Mouse (Mus musculus) thymus, postnatal 4 days (tissue): Measurements from ENCODE around the gene Heg1.

Experiments
- DNase-seq: peaks from one replicate; pipeline ENCODE4 v3.0.0; 2021

The Heg1 gene

DNA sequence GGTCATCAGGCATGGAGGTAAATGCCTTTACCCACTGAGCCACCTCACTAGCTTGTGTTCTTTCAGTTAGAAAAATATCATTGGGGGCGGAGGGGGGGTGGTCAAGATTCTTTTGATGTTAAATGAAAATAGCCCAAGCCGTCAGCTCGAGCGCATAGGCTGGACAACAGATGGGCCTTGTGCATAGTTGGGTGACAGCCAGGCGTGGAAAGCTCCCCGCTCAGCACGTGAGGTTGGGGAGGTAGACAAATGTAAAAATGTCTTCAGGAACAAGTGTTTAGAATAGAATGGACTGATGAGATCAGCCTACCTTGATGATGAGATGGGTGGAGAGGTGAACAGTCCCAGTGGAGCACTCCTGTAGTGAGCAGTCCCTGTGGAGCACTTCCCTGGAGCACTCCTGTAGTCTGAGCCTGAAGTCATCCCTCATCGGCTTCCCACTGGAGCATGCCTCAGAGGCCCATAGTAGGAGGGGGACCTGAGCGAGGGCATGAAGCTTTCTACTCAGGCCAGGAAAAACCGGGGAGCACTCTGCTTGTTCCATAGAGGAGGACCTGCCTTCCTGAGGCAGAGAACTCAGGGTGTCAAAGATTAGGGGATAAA is 62.0 kb downstream of the Heg1 start:
- DNase-seq: no peak

DNA sequence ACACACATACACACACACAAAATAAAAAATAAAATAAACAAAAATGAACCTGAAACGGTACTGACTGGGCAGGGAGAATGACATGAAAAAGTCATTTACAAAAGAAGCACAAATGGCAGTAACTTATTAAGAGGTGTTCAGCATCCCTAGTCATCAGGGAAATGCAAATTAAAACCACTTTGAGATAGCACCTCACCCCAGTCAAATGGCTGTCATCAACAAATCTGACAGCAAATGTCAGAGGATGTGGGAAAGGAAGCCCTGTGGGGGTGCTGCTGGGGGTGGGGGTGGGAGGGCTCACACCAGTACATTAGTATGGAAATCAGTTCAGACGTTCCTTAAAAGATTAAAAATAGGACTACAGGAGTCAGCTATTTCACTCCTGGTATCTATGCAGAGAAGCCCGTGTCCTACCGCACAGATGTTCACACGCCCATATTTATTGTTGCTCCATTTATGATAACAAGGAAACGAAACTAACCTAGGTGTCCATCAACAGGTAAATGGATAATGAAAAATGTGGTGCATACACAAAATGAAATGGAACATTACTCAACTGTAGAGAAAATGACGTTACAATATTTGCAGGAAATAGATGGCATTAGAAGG is 63.3 kb downstream of the Heg1 start:
- DNase-seq: no peak

DNA sequence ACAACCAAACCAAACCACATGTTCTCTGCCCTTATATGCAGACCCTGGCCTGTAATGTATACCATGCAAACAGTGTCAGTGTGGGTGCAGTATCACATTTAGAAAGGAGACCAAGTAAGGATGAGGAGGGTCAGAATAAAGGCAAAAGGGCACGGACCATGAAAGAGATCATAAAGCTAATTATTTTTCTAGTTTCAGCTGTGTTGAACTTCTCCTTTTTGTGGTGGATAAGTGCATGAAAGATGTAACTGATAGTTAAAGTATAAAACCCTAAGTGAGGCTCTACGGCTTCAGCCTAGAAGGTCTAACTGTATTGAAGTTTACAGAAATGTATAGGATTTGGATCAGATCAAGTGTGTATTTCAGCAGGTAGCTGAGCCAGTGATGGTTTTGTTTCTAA is 63.8 kb downstream of the Heg1 start:
- no peak for DNase-seq

GRCm38 (mm10) chr16:33751152-33751551 is 67.0 kb downstream of the Heg1 start:
- peak; percentile 29 for DNase-seq

GRCm38 (mm10) chr16:33751590-33751989 is 67.4 kb downstream of the Heg1 start:
- DNase-seq: peak; percentile 72

- DNase-seq: no peak
These were observed 68.9 kb downstream of the Heg1 start for GRCm38 (mm10) chr16:33752904-33753578.

DNA sequence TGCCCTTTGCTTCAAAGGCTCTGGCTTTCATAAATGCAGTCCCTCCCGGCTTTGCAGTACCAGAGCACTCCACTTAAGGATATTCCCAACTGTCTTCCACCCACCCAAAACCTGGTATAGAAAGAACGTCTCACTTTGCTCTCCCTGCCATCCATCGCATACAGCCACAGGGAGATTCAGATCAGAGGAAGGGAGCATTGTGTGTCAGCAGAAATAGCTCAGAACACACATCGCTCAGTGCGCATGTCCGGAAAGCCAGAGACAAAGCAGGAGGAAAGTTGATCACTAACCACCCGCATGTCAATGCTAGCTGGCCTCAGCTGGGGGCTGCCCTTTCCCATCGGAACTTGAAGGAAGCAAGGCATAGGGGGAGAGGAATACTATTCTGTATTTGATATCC is 71.1 kb downstream of the Heg1 start:
- no peak for DNase-seq

DNA sequence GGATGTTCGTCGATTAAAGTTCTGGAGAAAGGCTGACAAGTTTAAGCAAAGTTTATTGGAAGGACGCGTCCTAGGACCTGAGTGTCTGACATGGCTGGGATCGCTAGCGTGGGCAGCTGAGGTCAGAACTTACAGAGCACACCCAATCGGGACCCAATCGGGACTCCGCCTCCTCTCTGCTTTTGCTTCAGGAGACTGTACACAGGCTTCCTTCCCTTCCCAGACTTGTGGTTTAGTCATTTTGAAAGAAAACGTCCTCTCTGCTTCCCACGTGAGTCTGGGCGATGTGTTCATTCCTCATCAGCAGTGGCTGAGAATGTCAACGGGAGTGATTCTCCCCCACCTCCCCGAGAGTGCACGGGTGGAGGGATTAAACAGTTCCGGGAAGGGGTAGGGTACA is 71.8 kb downstream of the Heg1 start:
- no peak for DNase-seq

DNA sequence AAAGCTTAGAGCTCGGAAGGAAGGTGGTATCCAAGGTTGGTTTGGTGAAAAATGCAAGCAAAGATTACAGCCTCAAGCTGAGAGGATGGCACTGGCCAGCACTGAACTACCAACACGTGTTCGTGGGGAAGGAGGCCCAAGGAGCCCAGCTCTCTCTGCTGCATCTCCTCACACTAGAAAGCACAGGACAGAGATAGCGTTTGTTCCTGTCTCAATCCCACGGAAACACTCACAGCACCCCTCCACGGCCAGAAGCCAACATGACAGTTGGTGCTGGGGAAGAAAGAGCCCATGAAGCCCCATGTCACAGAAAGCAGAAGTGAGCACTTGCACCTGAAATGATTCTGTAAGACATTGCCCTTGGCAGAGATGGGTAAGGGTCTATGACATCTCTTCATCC is 72.2 kb downstream of the Heg1 start:
- peak; percentile 22 for DNase-seq

GRCm38 (mm10) chr16:33759207-33759606 is 75.0 kb downstream of the Heg1 start:
- no peak for DNase-seq

DNA sequence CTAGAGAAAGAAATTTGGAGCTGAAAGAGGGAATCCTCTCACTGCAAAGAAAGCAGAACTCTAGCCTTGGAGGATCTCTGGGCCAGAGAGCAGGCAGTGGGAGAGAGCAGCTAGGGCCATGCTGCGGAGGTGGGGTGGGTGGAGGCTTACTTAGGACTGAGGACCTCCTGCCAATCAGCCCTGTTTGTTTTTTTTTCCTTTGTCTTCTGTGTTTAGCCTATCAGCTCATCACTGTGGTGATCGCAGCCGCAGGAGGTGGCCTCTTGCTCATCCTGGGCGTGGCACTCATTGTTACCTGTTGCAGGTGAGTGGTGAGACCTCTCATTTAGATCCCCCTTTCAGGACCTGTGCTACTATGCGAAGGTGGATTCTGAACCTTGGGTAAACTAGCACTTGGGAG is 76.4 kb downstream of the Heg1 start:
- DNase-seq: no peak

- no peak for DNase-seq
These were observed 76.8 kb downstream of the Heg1 start for GRCm38 (mm10) chr16:33760996-33761395.

- DNase-seq: no peak
These were observed 80.5 kb downstream of the Heg1 start for GRCm38 (mm10) chr16:33764501-33765193.

DNA sequence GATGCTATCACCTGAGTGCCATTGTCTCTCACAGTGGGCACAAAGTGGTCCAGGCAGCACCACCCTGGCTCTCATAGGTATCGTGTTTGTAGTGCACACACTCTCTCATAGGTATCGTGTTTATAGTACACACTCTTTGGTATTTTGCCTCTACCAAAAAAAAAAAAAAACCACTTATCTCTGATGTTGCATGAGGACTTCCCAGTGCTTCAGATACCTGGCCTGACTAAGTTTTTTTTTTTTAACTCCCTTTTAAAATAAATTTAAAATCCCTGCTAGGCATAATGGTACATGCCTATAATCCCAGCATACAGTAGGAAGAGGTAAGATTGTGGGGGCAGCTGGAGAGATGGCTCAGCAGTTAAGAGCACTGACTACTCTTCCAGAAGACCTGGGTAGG is 81.3 kb downstream of the Heg1 start:
- no peak for DNase-seq

- no peak for DNase-seq
These were observed 82.1 kb downstream of the Heg1 start for GRCm38 (mm10) chr16:33766309-33766708.

- DNase-seq: no peak
These were observed 82.6 kb downstream of the Heg1 start for GRCm38 (mm10) chr16:33766757-33767156.

DNA sequence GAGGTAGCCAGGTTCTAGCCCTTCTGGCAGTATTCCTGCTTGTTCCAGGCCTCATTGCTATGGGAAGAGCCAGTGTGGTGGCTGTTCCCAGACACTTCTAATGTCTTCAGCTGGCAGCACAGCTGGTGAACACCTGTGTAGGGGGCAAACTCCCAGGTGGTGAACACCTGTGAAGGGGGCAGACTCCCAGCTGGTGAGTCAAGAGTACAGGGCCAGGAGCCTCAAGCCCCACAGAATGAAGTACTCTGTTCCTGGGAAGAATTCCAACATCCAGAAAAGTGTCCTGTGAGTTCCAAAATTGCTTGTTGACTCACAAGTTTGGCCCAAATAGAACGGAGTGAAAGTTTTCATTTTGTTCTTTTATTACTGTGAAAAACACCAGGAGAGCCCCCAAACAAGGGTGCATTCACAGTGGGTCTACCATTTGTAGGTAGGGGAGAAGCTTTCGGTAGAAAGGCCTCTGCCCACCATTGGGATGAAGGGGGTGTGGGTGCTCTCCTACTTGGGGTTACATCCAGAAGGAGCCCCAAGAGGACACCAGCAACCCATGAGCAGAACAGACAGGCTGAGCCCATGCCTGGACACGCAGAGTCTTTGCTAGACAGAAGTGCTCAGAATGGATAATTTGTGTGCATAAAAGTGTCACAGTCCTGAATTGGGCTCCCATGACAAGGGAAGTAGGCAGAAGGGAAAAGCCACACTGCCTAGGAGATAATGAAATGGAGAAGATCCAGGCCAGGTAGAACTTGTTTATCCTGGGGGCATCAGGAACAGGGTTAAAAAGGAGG is 84.5 kb downstream of the Heg1 start:
- DNase-seq: no peak

DNA sequence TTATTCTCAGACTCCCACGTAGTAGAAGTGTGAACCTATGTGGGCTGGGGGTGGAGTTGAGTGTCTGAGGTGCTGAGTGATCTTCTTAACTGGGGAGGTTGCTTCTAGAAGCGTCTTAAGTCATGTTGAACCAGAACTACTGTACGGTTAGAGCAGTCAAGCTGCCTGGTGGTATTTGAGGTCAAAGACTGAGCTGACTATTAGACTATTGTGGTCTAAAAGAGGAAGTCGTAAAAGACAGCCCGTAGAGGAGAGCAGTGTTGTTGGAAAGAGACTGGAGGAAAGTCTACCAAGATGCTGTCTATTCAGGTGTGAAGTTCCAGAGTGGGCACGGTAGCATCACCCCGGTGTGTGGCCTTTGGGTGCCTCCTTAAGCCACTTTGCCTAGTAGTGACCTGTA is 85.7 kb downstream of the Heg1 start:
- peak; percentile 37 for DNase-seq

- DNase-seq: no peak
These were observed 86.7 kb downstream of the Heg1 start for GRCm38 (mm10) chr16:33770778-33771454.

DNA sequence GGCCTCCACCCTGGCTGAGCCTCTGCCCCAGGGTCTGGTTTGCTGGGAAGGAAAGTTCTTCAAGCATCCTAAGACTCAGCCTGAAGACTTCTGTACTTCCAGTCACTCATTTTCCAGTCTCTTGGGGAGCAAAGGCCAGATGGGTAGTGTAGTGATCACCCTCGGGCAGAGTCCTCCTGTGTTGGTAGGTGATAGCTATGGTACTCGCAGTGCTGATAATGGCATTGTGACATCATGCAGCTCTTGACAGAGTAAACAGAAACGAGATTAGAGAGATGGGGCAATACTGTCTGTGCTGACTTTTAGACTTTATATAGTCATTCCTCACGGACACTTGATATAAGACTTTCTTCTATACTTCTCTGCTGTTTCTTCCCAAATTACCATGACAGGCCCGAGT is 88.6 kb downstream of the Heg1 start:
- no peak for DNase-seq

- no peak for DNase-seq
These were observed 90.8 kb downstream of the Heg1 start for GRCm38 (mm10) chr16:33774972-33775371.

DNA sequence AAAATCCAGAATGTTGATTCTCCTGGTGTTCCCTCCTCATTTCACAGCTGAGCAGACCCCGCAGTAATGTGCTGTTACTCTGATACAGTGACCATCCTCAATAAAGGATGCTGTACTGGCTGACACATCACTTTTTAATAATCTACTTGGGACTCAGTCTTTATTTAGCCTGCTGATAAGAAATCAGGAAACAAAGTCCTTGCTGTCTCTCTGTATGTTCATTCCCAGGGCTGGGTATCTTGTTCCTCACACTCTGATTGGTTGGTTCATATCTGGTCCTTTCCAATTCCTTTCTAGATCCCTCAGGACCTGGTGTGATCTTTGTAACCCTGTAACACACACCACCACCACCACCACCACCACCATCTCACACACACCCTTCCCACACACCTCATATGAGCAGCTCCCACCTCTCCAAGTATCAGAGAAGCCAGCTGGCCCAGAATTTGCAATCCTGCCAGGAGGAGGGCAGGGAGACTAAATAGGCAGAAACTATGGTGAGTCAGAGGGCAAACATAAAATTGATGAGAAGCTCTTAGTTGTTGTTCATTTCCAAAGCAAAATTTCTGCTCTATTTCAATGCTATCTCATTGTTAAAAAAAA is 91.7 kb downstream of the Heg1 start:
- DNase-seq: no peak
